Mouse (Mus musculus) Muller cell, postnatal 12 days (primary cell): Measurements from ENCODE around the gene Ypel3.

Experiments
- DNase-seq: peaks from one replicate; pipeline ENCODE4 v3.0.0-alpha.2; 2015; ENCODE audit errors: inconsistent ontology term

The Ypel3 gene

GRCm38 (mm10) chr7:126793456-126794270 is 16.9 kb downstream of the Ypel3 start:
- no peak for DNase-seq

GRCm38 (mm10) chr7:126794271-126794605 is 17.5 kb downstream of the Ypel3 start:
- no peak for DNase-seq

GRCm38 (mm10) chr7:126795387-126796317 is 18.9 kb downstream of the Ypel3 start:
- DNase-seq = no peak

DNA sequence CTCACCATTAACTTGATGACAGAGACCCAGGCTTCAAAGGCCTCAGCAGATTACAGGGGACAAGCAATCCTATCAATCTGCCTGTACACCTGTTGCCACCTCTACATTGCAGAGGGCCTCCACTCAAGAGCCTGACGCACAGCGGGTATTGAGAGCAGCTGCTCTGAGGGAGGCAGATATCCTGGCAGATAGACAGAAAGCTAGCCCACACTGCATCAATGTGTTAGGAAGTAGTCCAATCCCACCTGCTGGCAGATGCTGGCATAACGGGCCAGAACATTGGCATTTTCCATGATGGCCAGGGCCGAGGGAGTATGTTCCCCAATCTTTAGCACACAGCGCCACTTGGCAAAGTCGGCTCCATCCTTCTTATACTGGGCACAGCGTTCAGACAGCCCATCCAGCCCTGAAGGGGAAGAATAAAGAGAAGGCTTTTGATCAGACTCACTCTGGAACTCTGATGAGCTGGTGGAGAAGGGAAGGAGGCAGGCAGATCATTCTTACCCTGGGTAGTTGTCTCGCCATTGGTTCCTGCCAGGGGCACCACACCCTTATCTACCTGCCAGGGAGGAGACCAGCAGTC is 19.7 kb downstream of the Ypel3 start:
- no peak for DNase-seq

- no peak for DNase-seq
Measured at GRCm38 (mm10) chr7:126797411-126798126, 20.8 kb downstream of the Ypel3 start, which contains the start of gene Fam57b. Fam57b (plus strand) TSS chr7:126797668.

DNA sequence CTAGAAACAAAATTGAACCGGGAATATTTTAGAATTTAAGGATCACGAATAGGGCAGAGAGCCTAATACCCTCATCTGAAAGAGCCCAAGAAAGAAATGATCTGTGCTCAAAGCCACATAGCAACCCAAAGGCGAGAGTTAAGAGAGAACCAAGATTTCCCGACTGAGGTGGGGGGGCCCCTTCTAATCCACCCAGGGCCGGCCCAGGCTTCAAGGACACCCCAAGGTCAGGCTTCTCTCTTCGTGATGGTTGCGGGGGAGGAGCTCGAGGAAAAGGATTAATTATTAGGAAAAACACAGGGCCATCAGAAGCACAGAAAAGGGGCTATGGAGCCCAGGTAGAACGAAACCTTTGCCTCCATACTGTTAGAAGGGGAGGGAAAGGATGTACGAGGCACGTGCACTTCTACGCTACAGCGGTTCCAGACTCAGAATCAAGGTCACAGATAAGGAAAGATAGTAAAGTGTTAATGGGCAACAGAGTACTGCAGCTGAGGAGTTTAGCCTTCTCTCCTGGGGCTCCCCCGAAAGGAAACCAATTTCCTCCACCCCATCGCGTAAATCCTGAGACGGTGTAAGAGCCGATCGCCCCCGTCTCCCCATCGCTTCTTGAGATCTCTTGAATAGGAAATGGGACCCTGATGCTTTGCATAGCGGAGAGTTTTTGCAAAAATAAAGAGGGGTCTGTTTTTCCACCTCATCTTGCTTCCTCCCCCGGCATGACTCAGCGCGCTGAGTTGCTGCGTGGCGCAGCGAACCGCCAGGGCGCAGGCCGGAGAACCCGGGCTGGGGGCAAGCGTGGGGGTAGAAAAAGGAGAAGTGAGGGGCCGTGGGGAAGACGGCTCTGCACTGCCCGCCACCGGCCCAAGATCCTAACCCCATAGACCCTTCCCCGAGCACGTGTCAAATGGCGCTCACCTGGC is 21.6 kb downstream of the Ypel3 start:
- DNase-seq = no peak

DNA sequence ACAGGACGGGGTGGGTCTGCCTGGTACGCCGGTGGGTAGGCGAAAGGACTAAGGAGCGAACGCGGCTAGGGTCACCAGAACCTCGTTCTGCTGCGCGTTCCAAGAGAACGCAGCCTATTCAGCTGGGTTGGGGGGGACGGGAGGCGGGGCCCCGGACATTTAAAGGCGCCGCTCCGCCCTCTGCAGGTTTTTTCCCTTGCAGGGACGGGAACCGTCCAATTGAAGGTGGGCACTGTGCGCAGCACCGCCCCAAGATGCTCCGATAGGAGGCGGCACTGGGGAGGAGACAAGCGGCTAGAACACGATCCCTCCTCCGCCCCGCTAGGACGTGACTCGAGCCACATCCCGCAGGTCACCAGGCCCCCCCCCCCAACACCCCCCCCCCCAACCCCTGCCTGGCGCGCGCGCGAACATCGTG is 22.3 kb downstream of the Ypel3 start:
- peak; percentile 98 for DNase-seq

DNA sequence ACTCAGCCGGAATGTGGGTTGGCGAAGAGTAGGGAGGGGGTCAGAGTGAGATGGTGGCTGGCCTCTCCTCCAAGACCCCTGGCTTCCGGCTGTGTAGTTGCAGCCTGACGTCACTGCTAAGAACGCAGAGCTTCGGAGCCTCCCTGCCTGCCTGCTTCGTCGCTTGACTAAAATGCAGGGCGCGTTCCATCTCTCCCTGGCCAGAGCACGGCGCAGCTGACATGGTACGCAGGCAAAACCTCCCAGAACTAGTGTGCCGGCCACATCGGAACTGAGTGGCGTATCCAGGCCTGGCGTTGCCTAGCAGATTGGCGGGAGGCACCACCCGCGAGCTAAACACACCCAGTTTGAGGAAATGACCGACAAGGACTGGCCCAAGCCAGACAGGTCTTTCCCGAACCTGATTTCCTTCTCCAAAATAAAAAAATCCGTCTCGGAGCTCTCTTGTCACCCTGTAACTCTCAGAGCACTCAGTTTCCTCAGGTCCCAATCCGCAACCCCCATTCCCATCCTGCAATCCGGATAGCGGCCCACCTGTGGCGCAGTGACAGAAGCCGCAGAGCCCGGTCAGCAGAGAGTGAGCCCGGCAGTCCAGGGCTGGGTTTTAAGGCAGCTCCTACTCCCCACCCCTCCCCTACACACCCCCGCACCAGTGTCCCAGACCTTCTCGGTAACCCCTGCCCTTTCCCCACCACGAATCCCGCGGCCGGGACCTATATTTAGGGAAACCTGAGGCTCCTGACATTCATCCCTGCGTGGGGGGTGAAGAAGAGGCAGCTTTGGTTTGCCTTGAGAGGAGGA is 22.9 kb downstream of the Ypel3 start:
- no peak for DNase-seq

DNA sequence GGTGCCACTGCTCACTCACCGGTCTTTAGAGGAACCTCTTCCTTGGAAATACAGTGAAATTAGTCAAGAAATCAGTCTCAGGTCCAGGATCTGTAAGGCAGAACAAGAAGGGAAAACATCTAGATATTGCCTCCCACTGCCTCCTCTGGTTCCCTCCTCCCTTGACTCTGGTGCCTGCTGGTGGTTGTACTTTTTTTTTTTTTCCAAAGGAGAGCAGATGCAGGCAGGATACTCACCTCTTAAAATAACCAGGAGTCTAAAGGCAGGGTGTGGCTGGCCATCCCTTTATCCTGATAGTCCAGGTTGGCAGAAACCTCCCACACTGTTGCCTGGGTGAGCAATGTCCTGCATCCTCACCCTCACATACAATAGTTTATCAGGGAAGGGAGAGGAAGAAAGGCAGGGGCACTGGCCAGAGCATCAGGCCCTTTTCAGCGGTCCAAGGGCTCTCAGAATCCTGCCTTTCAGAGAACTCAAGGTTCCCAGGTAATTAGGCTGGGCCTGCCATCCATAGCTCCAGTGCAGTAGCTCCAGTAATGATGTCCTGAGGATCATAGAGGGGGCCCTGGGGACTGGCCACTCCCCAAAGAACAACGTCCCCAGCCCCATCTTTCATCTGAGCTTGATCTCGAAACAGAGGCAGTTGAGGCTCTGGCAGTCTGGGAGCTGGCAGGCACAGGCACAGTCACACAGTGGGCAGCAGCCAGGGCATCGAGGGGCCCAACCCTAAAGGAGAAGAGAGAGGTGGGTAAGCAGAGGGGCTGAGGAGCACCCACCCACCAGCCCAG is 23.7 kb downstream of the Ypel3 start:
- no peak for DNase-seq

DNA sequence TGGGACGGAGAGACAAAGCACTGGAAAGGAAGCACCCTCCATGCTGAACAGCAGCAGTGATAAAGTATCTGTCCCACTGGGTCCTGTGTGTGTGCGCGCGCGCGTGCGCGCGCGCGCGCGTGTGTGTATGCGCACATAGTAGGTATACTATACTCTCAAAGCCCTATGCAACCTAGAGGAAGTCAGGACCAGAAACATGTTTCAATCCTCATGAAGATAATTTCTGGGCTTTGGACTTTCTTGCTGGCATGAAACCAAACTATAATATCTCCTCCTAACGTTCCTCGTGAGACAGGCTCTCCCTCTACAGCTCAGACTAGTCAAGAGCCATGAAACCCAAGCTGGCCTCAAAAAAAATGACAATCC is 24.3 kb downstream of the Ypel3 start:
- DNase-seq = no peak

GRCm38 (mm10) chr7:126802134-126802889 is 25.6 kb downstream of the Ypel3 start:
- no peak for DNase-seq

DNA sequence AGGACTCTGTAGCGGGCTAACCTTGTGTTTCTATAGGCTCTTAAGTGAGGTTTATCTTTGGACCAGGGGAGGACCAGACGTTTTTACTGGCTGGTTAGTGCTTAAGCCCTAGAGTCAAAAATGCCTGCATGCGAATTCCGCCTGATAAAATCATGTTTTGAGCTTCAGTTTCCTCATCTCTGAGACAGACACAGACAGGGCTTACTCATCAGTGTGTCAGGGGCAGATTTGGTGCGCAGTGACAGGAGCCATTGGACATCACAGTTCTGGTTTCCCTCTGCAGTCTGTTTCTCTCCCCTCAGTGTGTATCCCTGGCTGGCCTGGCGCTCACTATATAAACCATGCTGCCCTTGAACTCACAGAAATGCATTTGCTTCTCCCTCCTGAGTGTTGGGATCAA is 26.4 kb downstream of the Ypel3 start:
- no peak for DNase-seq

GRCm38 (mm10) chr7:126803751-126804150 is 27.0 kb downstream of the Ypel3 start:
- DNase-seq = no peak

DNA sequence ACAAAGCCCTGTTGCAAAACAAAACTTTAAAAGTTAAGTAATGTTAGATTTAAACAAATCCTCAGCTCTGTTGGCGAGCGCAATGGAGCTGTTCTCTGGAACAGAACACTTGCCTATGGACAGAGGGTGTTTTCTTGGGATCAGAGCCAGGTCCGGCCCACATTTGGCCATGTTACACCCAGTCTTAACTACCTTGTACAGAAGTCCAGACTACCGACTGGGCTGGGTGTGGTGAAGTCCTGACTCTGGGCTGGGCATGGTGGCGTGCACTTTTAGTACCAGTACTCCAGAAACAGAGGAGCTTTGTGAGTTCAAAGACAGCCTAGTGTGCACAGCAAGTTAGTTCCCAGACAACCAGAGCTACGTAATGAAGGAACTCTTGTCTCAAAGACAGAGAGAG is 30.2 kb downstream of the Ypel3 start:
- no peak for DNase-seq

GRCm38 (mm10) chr7:126807405-126807804 is 30.6 kb downstream of the Ypel3 start:
- DNase-seq = no peak

- DNase-seq = peak; percentile 83
Measured at GRCm38 (mm10) chr7:126808703-126809455, 32.1 kb downstream of the Ypel3 start.

- no peak for DNase-seq
Measured at GRCm38 (mm10) chr7:126809723-126810369, 33.1 kb downstream of the Ypel3 start.
